Mouse (Mus musculus) CH12.LX (cell line): ENCODE data around the gene Phactr1. TPM values are rescaled to one million over a fixed set of nuclear protein-coding genes. Genes with fewer than 3 reads are reported as not detected.

Source experiments
- DNase-seq: peaks from one replicate; pipeline ENCODE4 v3.0.0-alpha.2; 2013; ENCODE audit errors: extremely low read depth
- H3K27ac ChIP-seq: 2 replicates; pipeline ENCODE4 v1.5.1; 2012; ENCODE audit warnings: low read depth, mild to moderate bottlenecking, control low read depth, moderate library complexity; ENCODE audit not compliant: insufficient read depth
- H3K27me3 ChIP-seq: replicated peaks from 2 replicates; pipeline ENCODE3; 2012; ENCODE audit warnings: inconsistent platforms
- H3K36me3 ChIP-seq, 2 experiments: replicated peaks in 1 of 2; 2 replicates each; pipeline versions ENCODE3 to v1.6.1; 2012; ENCODE audit warnings: inconsistent platforms in 1 of 2, low read length in 1 of 2, mild to moderate bottlenecking in 1 of 2, mixed read lengths in 1 of 2, moderate library complexity in 1 of 2; ENCODE audit not compliant: control insufficient read depth in 1 of 2, insufficient read depth in 1 of 2
- H3K4me1 ChIP-seq, 2 experiments: 2 replicates each; pipeline ENCODE4 v1.6.1; 2012; ENCODE audit warnings: inconsistent platforms in 1 of 2, moderate library complexity in 1 of 2; ENCODE audit not compliant: insufficient read depth in 2 of 2, control insufficient read depth in 1 of 2
- H3K4me2 ChIP-seq: 2 replicates; pipeline ENCODE4 v1.6.1; 2012; ENCODE audit warnings: low read depth, mild to moderate bottlenecking, control low read depth; ENCODE audit not compliant: poor library complexity, insufficient read depth, severe bottlenecking
- H3K4me3 ChIP-seq, 3 experiments: fragments of 150-350 bp in 1 of 3; sonication (generic) in 1 of 3; replicated peaks in 1 of 3; 2 replicates each; pipeline versions ENCODE3 to v1.5.1; 2011 to 2012; ENCODE audit warnings: low read depth in 2 of 3, low read length in 2 of 3, mild to moderate bottlenecking in 2 of 3, moderate library complexity in 2 of 3, control low read depth in 1 of 3, improper control_type of control experiment in 1 of 3, inconsistent platforms in 1 of 3, mixed read lengths in 1 of 3; ENCODE audit not compliant: poor library complexity in 1 of 3
- H3K79me2 ChIP-seq: replicated peaks from 2 replicates; pipeline ENCODE4 v1.6.1; 2012; ENCODE audit warnings: mild to moderate bottlenecking, moderate library complexity; ENCODE audit not compliant: control insufficient read depth, poor library complexity, insufficient read depth, severe bottlenecking; ENCODE audit errors: extremely low read depth
- H3K9ac ChIP-seq: 2 replicates; pipeline ENCODE4 v1.6.1; 2012; ENCODE audit warnings: low read depth, mild to moderate bottlenecking, control low read depth, moderate library complexity; ENCODE audit not compliant: insufficient read depth
- H3K9me3 ChIP-seq: replicated peaks from 2 replicates; pipeline ENCODE3; 2012; ENCODE audit warnings: low read length, inconsistent platforms, mixed read lengths
- BHLHE40 ChIP-seq: IDR thresholded peaks from 2 replicates; pipeline ENCODE4 v1.6.1; 2011; ENCODE audit warnings: mild to moderate bottlenecking, low read depth, low read length, improper control_type of control experiment
- CTCF ChIP-seq, 2 experiments: IDR thresholded peaks in 1 of 2; conservative IDR thresholded peaks in 1 of 2; 2 replicates each; pipeline ENCODE4 v1.5.1; 2011 to 2012; ENCODE audit warnings: low read depth in 2 of 2, low read length in 2 of 2, improper control_type of control experiment in 1 of 2, inconsistent platforms in 1 of 2, mild to moderate bottlenecking in 1 of 2, moderate library complexity in 1 of 2
- GABPA ChIP-seq: IDR thresholded peaks from 2 replicates; pipeline ENCODE4 v1.6.1; 2012; ENCODE audit warnings: low read depth, low read length, improper control_type of control experiment, inconsistent platforms; ENCODE audit not compliant: insufficient replicate concordance
- JUN ChIP-seq: IDR thresholded peaks from 2 replicates; pipeline ENCODE4 v1.6.1; 2011; ENCODE audit warnings: low read depth, mild to moderate bottlenecking, low read length, improper control_type of control experiment, moderate library complexity; ENCODE audit not compliant: insufficient read depth
- KAT2A ChIP-seq: IDR thresholded peaks from 2 replicates; pipeline ENCODE4 v1.6.1; 2012; ENCODE audit warnings: low read length, improper control_type of control experiment, inconsistent platforms; ENCODE audit not compliant: insufficient replicate concordance
- MAZ ChIP-seq: IDR thresholded peaks from 2 replicates; pipeline ENCODE4 v1.6.1; 2012; ENCODE audit warnings: low read depth, mild to moderate bottlenecking, inconsistent platforms, low read length, improper control_type of control experiment, moderate library complexity
- MEF2A ChIP-seq: IDR thresholded peaks from 2 replicates; pipeline ENCODE4 v1.6.1; 2014; ENCODE audit warnings: low read depth, mild to moderate bottlenecking, inconsistent platforms, low read length, improper control_type of control experiment, borderline replicate concordance
- NRF1 ChIP-seq: IDR thresholded peaks from 2 replicates; pipeline ENCODE4 v1.6.1; 2014; ENCODE audit warnings: low read depth, mild to moderate bottlenecking, inconsistent platforms, low read length, improper control_type of control experiment, moderate library complexity
- PAX5 ChIP-seq: IDR thresholded peaks from 2 replicates; pipeline ENCODE4 v1.6.1; 2012; ENCODE audit warnings: low read length, inconsistent platforms, mixed read lengths
- RAD21 ChIP-seq: IDR thresholded peaks from 2 replicates; pipeline ENCODE4 v1.6.1; 2011; ENCODE audit warnings: low read depth, mild to moderate bottlenecking, low read length, improper control_type of control experiment, moderate library complexity
- SMC3 ChIP-seq: IDR thresholded peaks from 2 replicates; pipeline ENCODE4 v1.6.1; 2011; ENCODE audit warnings: low read depth, low read length, improper control_type of control experiment
- TBP ChIP-seq: conservative IDR thresholded peaks from 2 replicates; pipeline ENCODE4 v1.6.1; 2011; ENCODE audit warnings: low read depth, low read length, improper control_type of control experiment
- UBTF ChIP-seq: IDR thresholded peaks from 2 replicates; pipeline ENCODE4 v1.6.1; 2012; ENCODE audit warnings: low read depth, mild to moderate bottlenecking, inconsistent platforms, low read length, improper control_type of control experiment, moderate library complexity
- ZNF384 ChIP-seq: IDR thresholded peaks from 2 replicates; pipeline ENCODE4 v1.6.1; 2012; ENCODE audit warnings: low read depth, low read length, improper control_type of control experiment, inconsistent platforms
- dilution Hi-C: fragments of 300-500 bp; cut with MboI; formaldehyde crosslinking; loops from 2 replicates; pipeline ENCODE4 v1.14.3; 2020; ENCODE audit warnings: low sequenced_read_pairs; ENCODE audit not compliant: extremely low pct_unique_long_range_greater_than_20kb, extremely low pct_ligation_motif_present
- in situ Hi-C: fragments of 300-500 bp; cut with MboI; formaldehyde crosslinking; loops from 3 replicates; pipeline ENCODE4 v1.14.3; 2019; ENCODE audit warnings: low sequenced_read_pairs, low pct_ligation_motif_present, low pct_unique_long_range_greater_than_20kb, mixed read lengths
- polyA plus RNA-seq: library from polyadenylated mRNA; unstranded; fragments of >175 nt; gene quantifications from 2 replicates; pipeline ENCODE4 v1.2.1, GENCODE M21; 2012; ENCODE audit warnings: low read depth; ENCODE audit not compliant: insufficient read length
- total RNA-seq, 2 experiments: library from RNA; depleted of rRNA; stranded (reverse); fragments of 300-350 nt in 1 of 2; fragments of >200 nt in 1 of 2; gene quantifications; 2 replicates each; pipeline ENCODE4 v1.2.3; 2012 to 2014

The Phactr1 gene
- total and polyA plus RNA-seq, 3 experiments: 2.0 to 6.1 (median 3.1) TPM

DNA sequence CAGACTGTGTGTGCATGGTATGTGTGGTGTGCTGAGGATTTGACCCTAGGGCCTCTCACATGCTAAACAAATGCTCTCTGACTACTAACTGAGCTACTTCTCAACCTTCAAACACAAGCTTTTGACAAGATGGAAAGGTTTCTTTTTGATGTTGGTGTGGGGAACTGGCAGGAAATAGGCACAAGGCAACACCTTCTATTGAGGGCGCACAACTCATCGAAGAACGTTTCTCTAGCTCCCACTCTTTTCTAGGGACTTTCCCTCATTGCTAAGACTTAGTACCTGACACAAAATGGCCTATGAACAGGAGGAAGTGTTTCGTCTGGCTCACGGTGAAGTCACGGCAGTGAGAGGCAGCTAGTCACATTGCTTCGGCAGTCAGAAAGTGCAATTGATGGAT, 496.9 kb downstream of the Phactr1 start:
- peaks cover 10 to 38% of the 10 kb centered on the region in 2 experiments for H3K4me1 ChIP-seq
- in situ Hi-C loops: loop anchor here (10.0 to 25.0 kb wide), 2 partner anchors 385 to 557 kb away; partner anchors contain the start of gene Mcur1
- no peaks in the 10 kb centered on the region for H3K27me3 ChIP-seq

DNA sequence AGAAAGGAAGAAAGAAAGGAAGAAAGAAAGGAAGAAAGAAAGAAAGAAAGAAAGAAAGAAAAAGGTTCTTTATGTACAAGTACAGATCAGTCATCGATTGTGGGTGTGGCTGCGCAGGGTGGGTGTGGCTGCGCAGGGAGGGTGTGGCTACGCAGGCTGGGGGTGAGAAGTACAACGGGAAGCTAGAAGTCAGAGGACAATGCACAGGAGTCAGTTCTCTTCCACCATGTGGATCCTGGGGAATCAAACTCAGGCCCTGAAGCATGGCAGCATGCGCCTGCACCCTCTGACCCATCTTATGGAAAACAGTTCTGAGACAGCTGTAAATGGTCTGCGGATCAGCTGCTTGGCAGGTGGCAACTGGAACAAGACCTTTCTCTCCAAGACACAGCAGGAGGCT, 500.7 kb downstream of the Phactr1 start:
- H3K4me3 ChIP-seq: no peak overlapping the region
- H3K27ac ChIP-seq: no peak overlapping the region
- no peaks in the 10 kb centered on the region for H3K27me3 ChIP-seq
- H3K36me3 ChIP-seq: no peaks in the 10 kb centered on the region
- H3K4me1 ChIP-seq: peaks cover 9 to 16% of the 10 kb centered on the region in 2 experiments
- H3K4me2 ChIP-seq: no peak overlapping the region
- H3K9me3 ChIP-seq: peaks cover 3% of the 10 kb centered on the region
- no peak for TF ChIP-seq RAD21
- no peak for TF ChIP-seq MAZ
- no peak for TF ChIP-seq JUN
- no peak for TF ChIP-seq CTCF (conservative IDR thresholded peaks at IDR 0.05 in 1 of 2, IDR thresholded peaks at IDR 0.05 in 1 of 2; ENCODE audit: low read depth in 2 of 2, low read length in 2 of 2)
- TF ChIP-seq NRF1: peak; percentile 63
- H3K79me2 ChIP-seq: no peaks in the 10 kb centered on the region
- in situ Hi-C loops: loop anchor here (25.0 kb wide), 1 partner anchor 381 kb away; the partner anchor contains the start of gene Mcur1
- no peak overlapping the region for H3K9ac ChIP-seq
- no peak for DNase-seq
- dilution Hi-C loops: no loop called here

More for the DNA sequence above, 496.9 kb downstream of the Phactr1 start:
- no peak for TF ChIP-seq SMC3
- TF ChIP-seq UBTF: no peak
- no peak for TF ChIP-seq KAT2A
- no peak for TF ChIP-seq TBP
- TF ChIP-seq ZNF384: no peak
- no peak for TF ChIP-seq MEF2A
- no peak for TF ChIP-seq PAX5
- TF ChIP-seq BHLHE40: 0 out of 2 replicates have a peak, but pooled peaks have one; percentile 11
- TF ChIP-seq GABPA: no peak
- TF ChIP-seq, all 38 proteins: peak for 1
- peak; percentile 48 for DNase-seq
- Histone ChIP-seq H3K4me2 (no peak overlapping the region), H3K36me3 (no peaks in the 10 kb centered on the region), H3K9me3 (no peaks in the 10 kb centered on the region), H3K4me3 (no peak overlapping the region), H3K79me2 (no peaks in the 10 kb centered on the region), H3K9ac (no peak overlapping the region), H3K27ac (no peak overlapping the region)
- dilution Hi-C loops: no loop called here
